Comparison of ENCODE assay signal across 17 mouse cellular contexts in genomic region chr10:45698930-45699329, GRCm38 (mm10).
A peak's percentile ranks its signal among the peaks of the same experiment; 100 is the strongest.
DNase-seq lines count a peak whose midpoint lies in the region; ATAC-seq lines count a peak whose summit lies in the region.
"Had no signal": no experiment of that assay in that cellular context is flagged by ENCODE, and none has a peak within 500 bp of the region (broad histone marks: within the 10 kb centered on the region; RNA-seq: fewer than 3 reads in every experiment).

No protein-coding gene starts in this region.

- H3K4me2 ChIP-seq in kidney, embryonic 14.5 days (replicated peaks; ENCODE audit: low read depth, low read length): no peak overlapping the region
- H3K4me2 ChIP-seq: forebrain, embryonic 15.5 days; heart, embryonic 11.5 days; liver, embryonic 11.5 days; lung, embryonic 15.5 days had no signal

- peaks cover 4% of the 10 kb centered on the region; the same call in 1 of the 2 replicates for H3K36me3 ChIP-seq in kidney, embryonic 14.5 days (ENCODE audit: control insufficient read depth, insufficient read depth, low read length)

- no peak overlapping the region for H3K4me3 ChIP-seq in kidney, embryonic 14.5 days (ENCODE audit: low read length)
- H3K4me3 ChIP-seq: forebrain, embryonic 15.5 days; lung, embryonic 15.5 days had no signal

- H3K9ac ChIP-seq in kidney, embryonic 14.5 days (ENCODE audit: low read depth, low read length): no peak overlapping the region
- H3K9ac ChIP-seq: forebrain, embryonic 15.5 days; lung, embryonic 15.5 days had no signal

- H3K9me3 ChIP-seq in kidney, embryonic 14.5 days (ENCODE audit: control insufficient read depth, low read length): no peaks in the 10 kb centered on the region
- H3K9me3 ChIP-seq: forebrain, embryonic 15.5 days; lung, embryonic 15.5 days had no signal

- peak; percentile 49; the same call in 1 of the 2 replicates for ATAC-seq in kidney, embryonic 14.5 days (ENCODE audit: low FRiP score, low TSS enrichment)
- ATAC-seq in granulocyte monocyte progenitor cell, adult 5-6 weeks (replicated peaks; ENCODE audit: poor library complexity, severe bottlenecking): no peak
- ATAC-seq: forebrain, embryonic 15.5 days had no signal

- 73% methylated on average over 3 of the region's 3 CpGs for WGBS in kidney, embryonic 14.5 days

- no peak overlapping the region for H3K27ac ChIP-seq in kidney, embryonic 14.5 days (ENCODE audit: low read depth, low read length)
- H3K27ac ChIP-seq: forebrain, embryonic 15.5 days; lung, embryonic 15.5 days; stomach, postnatal 0 days had no signal

- H3K27me3 ChIP-seq in kidney, embryonic 14.5 days (ENCODE audit: control insufficient read depth, insufficient read depth, low read length): no peaks in the 10 kb centered on the region
- H3K27me3 ChIP-seq: forebrain, embryonic 15.5 days; lung, embryonic 15.5 days had no signal

- intact Hi-C loops in left cerebral cortex, postnatal 10 days (cut with DNase I): no loop called here

- H3K4me1 ChIP-seq in kidney, embryonic 14.5 days (ENCODE audit: control insufficient read depth, insufficient read depth, low read length): no peaks in the 10 kb centered on the region
- H3K4me1 ChIP-seq: forebrain, embryonic 15.5 days; lung, embryonic 15.5 days had no signal

- DNase-seq in kidney, adult 11 months: peak; percentile 41
- no peak for DNase-seq in kidney, postnatal 10 days
- DNase-seq in 416B (ENCODE audit: low read depth) (peak; percentile 42), adipocyte (ENCODE audit: low spot score) (peak; percentile 9)
- no peak for DNase-seq in left cerebral cortex, postnatal 10 days (ENCODE audit: extremely low spot score in 1 of 2, low spot score in 2 of 2)
- DNase-seq in ovary, adult 18-20 months (ENCODE audit: low spot score): no peak
- DNase-seq: adrenal gland, postnatal 25 days; embryo, embryonic 11 days; left cerebral cortex, postnatal 4 days; thymus, postnatal 25 days had no signal

Comparison
In these comparisons a context has a peak if more than half of its experiments do, and no peak if none do; other contexts are left out.
1. DNase-seq: peak in kidney, adult 11 months (single experiment), 416B (single experiment) and adipocyte (single experiment); none in kidney, postnatal 10 days (single experiment), left cerebral cortex, postnatal 10 days (0 of 2) and ovary, adult 18-20 months (single experiment).